Mouse (Mus musculus) cortical plate, adult 2 months (tissue): ENCODE measurements around the gene Kif6. TPM values are rescaled to one million over a fixed set of nuclear protein-coding genes. Genes with fewer than 3 reads are reported as not detected.
A peak's percentile ranks its signal among the peaks of the same experiment; 100 is the strongest.

Experiments
- H3K27ac ChIP-seq: fragments of 200-500 bp; 2 replicates; pipeline ENCODE4 v1.5.1; 2012; ENCODE audit warnings: low read length, control low read depth, inconsistent platforms; ENCODE audit not compliant: insufficient read depth
- H3K4me1 ChIP-seq: fragments of 200-500 bp; 2 replicates; pipeline ENCODE4 v1.6.1; 2011; ENCODE audit warnings: low read length; ENCODE audit not compliant: control insufficient read depth, insufficient read depth
- H3K4me3 ChIP-seq: fragments of 200-500 bp; 2 replicates; pipeline ENCODE4 v1.5.1; 2011; ENCODE audit warnings: mild to moderate bottlenecking, low read length, control low read depth; ENCODE audit not compliant: insufficient read depth
- CTCF ChIP-seq: fragments of 200-500 bp; IDR thresholded peaks from 2 replicates; pipeline ENCODE4 v1.5.1; 2011; ENCODE audit warnings: mild to moderate bottlenecking, control low read depth, low read length; ENCODE audit not compliant: insufficient read depth; ENCODE audit errors: extremely low read depth
- POLR2A ChIP-seq: fragments of 200-500 bp; IDR thresholded peaks from 2 replicates; pipeline ENCODE4 v1.6.1; 2011; ENCODE audit warnings: mild to moderate bottlenecking, low read length, control low read depth; ENCODE audit not compliant: insufficient read depth; ENCODE audit errors: extremely low read depth
- polyA plus RNA-seq: library from polyadenylated mRNA; depleted of rRNA; stranded (reverse); fragments of >200 nt; gene quantifications from 2 replicates; pipeline ENCODE4 v1.2.3, GENCODE M21; 2012

Kif6 gene
- polyA plus RNA-seq, 1 experiment, result 1.9 TPM

DNA sequence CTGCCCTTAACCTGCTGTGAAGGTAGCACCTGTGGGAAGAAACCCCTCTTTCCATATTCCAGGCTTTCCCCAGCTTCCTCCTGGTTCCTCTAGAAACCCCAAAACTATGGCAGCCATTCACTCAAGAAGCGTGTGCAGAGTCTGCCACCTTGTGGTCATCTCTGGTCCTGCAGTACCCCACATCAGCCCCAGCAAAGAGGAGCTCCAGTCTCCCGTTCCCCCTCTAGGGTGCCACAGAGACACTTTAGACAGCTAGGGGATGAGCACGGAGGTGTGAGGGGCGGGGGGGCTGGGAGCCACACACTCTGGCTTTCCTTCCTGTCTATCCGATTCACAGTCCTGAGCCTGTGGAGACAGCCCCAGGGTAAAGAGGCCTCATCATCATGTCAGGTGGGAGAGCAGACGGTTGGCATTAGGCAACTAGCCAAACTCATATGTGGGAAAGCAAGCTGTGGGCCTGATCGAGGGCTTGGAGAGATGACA is 284.0 kb downstream of the Kif6 start:
- Histone ChIP-seq H3K4me1 (no peaks in the 10 kb centered on the region), H3K4me3 (no peak overlapping the region), H3K27ac (no peak overlapping the region)
- TF ChIP-seq POLR2A (no peak), CTCF (peak; percentile 98)

DNA sequence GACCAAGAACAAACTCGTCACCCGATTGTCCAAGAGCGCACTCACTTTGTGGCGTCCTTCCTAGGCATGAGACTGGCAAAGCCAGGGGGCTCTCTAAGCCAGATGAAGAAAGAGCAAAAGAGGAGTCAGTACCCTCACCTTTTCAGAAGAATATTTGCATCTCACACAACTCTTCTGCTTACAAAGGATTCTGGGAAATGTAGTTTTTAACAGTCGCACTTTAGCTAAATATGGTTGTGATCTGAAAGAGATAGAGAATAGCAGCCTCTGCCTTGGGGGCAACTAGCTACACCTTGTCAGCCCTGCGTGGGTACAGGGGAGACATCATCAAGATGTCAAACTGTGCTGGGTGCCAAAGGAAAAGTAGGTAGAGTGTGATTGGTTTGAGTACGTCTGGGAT is 287.7 kb downstream of the Kif6 start:
- H3K4me3 ChIP-seq, result no peak overlapping the region

DNA sequence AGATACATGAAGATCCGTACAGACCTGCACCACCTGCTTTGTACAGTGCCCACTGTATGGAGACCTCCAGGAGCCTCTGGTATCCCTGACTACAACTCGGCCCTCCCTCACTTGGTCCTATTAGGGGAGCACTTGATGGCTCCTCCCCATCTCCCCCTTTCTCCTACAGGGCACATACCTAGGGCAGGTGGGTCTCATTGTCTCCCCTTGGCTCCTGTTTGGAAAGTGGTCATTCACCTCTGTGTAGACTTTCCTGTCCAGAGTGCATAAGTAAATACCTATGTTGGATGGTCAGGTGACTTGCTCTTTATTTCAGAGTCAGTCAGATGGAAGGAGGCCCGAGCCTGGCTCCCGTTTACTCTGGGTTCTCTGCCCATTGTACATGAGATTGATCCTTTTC is 308.5 kb downstream of the Kif6 start:
- Histone ChIP-seq H3K27ac (no peak overlapping the region), H3K4me1 (no peaks in the 10 kb centered on the region), H3K4me3 (no peak overlapping the region)
- TF ChIP-seq CTCF, result no peak
- TF ChIP-seq POLR2A, result no peak

More for the DNA sequence above, 287.7 kb downstream of the Kif6 start:
- no peak for TF ChIP-seq CTCF
- Histone ChIP-seq H3K27ac (no peak overlapping the region), H3K4me1 (no peaks in the 10 kb centered on the region)

DNA sequence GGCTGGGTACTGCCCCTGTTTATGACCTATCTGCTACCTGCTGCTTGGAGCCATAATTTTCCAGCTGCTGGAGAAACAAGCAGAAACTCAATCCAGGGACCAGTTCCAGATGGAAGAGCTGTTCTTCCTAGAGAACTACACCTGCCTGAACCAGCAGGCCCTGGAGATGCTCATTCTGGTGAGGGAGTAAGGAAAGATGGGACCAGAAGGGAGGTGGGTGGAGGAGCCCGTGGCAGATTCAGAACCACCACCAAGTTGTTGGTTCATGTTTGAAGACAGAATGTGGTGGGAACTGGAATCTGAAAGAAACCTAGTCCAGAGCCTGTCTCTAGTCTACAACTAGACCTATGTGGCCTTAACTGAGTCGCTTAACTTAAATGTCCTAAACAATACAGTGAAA is 312.7 kb downstream of the Kif6 start:
- Histone ChIP-seq H3K4me3 (no peak overlapping the region), H3K27ac (no peak overlapping the region), H3K4me1 (no peaks in the 10 kb centered on the region)
- no peak for TF ChIP-seq CTCF
- TF ChIP-seq POLR2A, result no peak

DNA sequence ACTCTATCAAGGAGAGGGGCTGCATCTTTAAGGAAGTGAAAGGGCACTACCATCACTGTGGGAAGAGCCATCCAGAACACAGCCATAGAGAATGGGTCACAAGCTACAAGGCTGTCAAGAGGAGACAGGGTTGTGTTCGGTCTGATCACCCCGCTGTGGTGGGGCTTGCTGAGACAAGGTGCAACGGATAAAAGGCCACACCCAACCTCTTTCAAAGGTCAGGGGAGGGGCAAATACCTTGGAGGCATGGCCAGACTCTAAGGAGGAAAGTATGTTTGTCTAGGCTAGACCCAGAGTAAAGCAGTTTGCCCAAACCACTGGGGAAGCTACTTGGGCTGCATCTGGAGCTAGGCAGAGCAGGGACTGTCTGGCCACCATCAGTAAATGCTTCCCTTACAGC is 318.9 kb downstream of the Kif6 start:
- Histone ChIP-seq H3K27ac (no peak overlapping the region), H3K4me3 (no peak overlapping the region), H3K4me1 (no peaks in the 10 kb centered on the region)
- TF ChIP-seq CTCF (no peak), POLR2A (no peak)

DNA sequence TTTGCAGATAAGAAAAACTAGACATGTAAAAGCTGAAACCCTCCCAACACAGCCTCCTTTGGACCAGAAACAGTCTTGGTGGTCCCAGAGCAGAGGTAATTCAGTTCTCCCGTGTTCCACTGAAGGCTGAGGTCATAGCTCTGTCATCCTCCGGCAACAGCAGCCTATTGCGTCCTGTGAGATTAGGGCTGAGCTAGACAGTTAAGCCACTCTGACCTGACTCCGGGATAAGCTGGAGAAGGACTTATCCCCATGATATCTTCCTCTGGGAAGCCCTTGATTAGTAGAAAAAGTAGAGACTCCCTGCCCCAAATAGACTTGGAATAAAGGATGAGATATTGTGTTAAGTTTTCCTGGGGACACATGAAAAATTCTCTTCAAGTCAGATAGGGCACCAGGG is 319.6 kb downstream of the Kif6 start:
- Histone ChIP-seq H3K4me3 (no peak overlapping the region), H3K4me1 (no peaks in the 10 kb centered on the region), H3K27ac (no peak overlapping the region)
- TF ChIP-seq POLR2A, result no peak
- no peak for TF ChIP-seq CTCF

DNA sequence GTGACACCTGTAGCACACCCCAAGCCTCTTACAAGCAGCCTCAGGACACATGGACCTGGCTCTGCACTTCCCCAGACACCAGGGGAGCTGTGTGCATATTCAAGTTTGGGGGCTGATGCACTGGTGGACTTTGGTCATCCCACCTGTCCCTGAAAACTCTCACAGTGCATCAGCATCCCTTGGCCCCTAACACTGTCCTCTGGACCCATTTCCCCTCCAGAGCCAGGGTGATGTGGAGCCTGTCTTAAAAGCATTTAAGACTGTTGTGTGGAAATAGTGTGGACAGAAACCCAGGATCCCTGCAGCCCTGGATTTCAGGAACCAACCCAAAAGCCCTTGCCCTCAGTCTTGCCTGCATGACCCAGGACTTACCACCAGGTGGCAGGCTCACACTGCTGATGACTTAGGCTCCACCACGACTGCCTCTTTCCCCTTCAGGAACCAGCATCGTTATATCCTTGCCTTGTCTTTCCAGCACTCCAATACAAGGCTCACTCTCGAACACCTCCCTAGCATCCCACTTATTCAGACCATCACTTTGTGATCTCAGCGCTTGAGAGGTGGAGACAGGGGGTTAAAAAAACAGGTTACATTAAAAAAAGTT is 320.8 kb downstream of the Kif6 start:
- no peak for TF ChIP-seq POLR2A
- peak; percentile 97 for TF ChIP-seq CTCF
- H3K27ac ChIP-seq, result no peak overlapping the region
- H3K4me3 ChIP-seq, result no peak overlapping the region
- H3K4me1 ChIP-seq, result no peaks in the 10 kb centered on the region

DNA sequence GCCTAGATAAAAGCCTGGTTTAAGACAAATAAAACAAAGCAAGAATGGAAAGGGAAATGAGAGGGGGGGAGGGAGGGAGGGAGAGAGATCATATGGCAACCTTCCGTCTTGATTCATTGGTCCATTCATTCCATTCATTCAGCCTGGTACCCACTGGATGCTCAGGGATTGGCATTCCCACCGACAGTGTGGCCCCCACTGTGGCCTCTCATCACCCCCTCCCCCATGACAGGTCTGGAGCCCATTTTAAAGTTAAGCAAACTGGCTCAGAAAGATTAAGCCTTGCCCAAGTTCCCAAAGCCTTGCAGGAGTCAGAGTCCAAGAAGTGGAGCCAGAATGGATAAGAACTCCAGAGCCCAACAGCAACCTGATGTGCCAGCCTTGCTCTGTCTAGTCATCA is 321.3 kb downstream of the Kif6 start:
- Histone ChIP-seq H3K4me1 (no peaks in the 10 kb centered on the region), H3K27ac (no peak overlapping the region)
- TF ChIP-seq CTCF, result no peak
- no peak for TF ChIP-seq POLR2A

DNA sequence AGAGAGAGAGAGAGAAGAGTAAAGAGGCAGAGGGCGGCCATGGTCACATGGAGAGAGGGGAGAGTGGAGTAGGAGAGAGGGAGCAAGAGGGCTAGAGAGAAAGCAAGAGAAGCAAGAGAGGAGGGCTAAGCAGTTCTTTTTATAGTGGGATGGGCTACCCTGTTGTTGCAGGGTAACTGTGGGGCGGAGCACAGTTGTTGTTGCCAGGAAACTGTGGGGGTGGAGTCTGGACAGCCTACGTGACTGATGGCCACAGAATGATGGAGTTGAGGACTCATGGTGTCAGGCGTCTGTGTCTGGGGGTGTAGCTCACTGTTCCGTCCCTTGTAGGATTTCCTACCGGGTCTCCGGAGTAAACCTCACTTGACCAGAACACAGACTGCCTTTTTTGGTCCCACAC is 324.2 kb downstream of the Kif6 start:
- no peaks in the 10 kb centered on the region for H3K4me1 ChIP-seq
- H3K4me3 ChIP-seq, result no peak overlapping the region
- no peak overlapping the region for H3K27ac ChIP-seq
- no peak for TF ChIP-seq CTCF
- TF ChIP-seq POLR2A, result no peak

More for the DNA sequence above, 321.3 kb downstream of the Kif6 start:
- H3K4me3 ChIP-seq, result no peak overlapping the region

DNA sequence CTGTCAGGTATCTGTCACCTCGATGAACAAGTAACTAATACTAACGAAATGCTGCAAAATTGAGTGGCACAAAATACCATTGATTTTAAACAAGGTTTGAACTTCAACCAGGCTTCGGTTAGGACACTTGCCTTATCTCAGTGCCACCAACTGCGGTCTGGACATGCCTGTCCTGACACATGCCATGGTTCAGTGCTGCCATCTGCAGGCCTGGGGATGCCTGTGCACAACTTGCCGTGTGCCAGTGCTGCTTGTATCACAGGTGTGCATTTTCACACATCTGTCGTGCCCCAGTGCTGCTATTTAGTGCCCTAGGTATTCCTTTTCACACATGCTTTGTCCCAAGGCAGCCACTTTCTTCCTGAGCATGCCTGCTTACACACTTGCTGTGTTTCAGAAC is 327.7 kb downstream of the Kif6 start:
- Histone ChIP-seq H3K4me1 (no peaks in the 10 kb centered on the region), H3K27ac (no peak overlapping the region), H3K4me3 (no peak overlapping the region)
- peak; percentile 51 for TF ChIP-seq CTCF
- TF ChIP-seq POLR2A, result no peak

DNA sequence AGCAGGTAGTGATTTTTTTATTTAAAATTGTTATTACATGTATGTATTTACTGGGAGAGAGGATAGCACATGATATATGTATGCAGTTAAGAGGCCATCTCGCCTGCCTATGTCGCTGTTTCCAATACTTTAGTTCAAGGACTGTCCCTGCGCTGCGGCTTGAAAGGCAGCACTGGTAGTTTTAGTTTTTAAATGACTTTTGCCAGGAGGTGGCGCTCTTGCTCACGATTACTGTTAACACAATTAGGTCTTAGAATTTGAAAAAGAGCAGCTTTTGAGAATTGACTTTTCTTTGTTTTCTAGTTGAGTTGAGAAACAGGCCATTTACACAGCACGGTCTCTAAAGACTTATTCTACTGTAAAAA is 336.5 kb downstream of the Kif6 start:
- H3K27ac ChIP-seq, result no peak overlapping the region

More for the DNA sequence above, 336.5 kb downstream of the Kif6 start:
- H3K4me3 ChIP-seq, result 0 out of 2 replicates have a peak overlapping the region, but pooled peaks have one; percentile 8
- TF ChIP-seq CTCF (peak; percentile 46), POLR2A (no peak)
- no peaks in the 10 kb centered on the region for H3K4me1 ChIP-seq
